8 mouse cellular contexts compared by ENCODE assay signal in genomic region chr3:146328749-146329148, GRCm38 (mm10).
DNase-seq lines count a peak whose midpoint lies in the region; ATAC-seq lines count a peak whose summit lies in the region.

No protein-coding gene starts in this region.

- peaks cover 18% of the 10 kb centered on the region for H3K27me3 ChIP-seq in megakaryocyte, embryonic 14.5 days (replicated peaks)

- H3K4me3 ChIP-seq in megakaryocyte, embryonic 14.5 days (replicated peaks): peak overlapping the region; percentile 87

- ATAC-seq in granulocyte monocyte progenitor cell, adult 5-6 weeks (replicated peaks; ENCODE audit: poor library complexity, severe bottlenecking): peak; percentile 60

- H3K9me3 ChIP-seq in megakaryocyte, embryonic 14.5 days: no peaks in the 10 kb centered on the region

- DNase-seq in 3134 (ENCODE audit: extremely low read depth, insufficient read length, low spot score) (peak; percentile 78), ZHBTc4 (ENCODE audit: low read depth, low spot score) (peak; percentile 42)
- peak; percentile 71 to 74 for DNase-seq in kidney, postnatal 36 days
- DNase-seq in thymus, postnatal 25 days: peak; percentile 45
- DNase-seq in urinary bladder, adult 2 months (ENCODE audit: low spot score): no peak
- DNase-seq in gastrocnemius, postnatal 36 days: no peak

- H3K36me3 ChIP-seq in megakaryocyte, embryonic 14.5 days (replicated peaks; ENCODE audit: low read length): no peaks in the 10 kb centered on the region

- intact Hi-C loops in gastrocnemius, postnatal 36 days (cut with DNase I): loop anchor here (5.0 kb wide), 1 partner anchor 141 kb away; no protein-coding TSS in a partner anchor

- peaks cover 51% of the 10 kb centered on the region for H3K4me1 ChIP-seq in megakaryocyte, embryonic 14.5 days

Comparison
In these comparisons a context has a peak if more than half of its experiments do, and no peak if none do; other contexts are left out.
1. DNase-seq: peak in 3134 (single experiment), ZHBTc4 (single experiment), kidney, postnatal 36 days (2 of 2) and thymus, postnatal 25 days (single experiment); none in urinary bladder, adult 2 months (single experiment) and gastrocnemius, postnatal 36 days (0 of 2).